Mouse (Mus musculus): ENCODE measurements around the gene Lmbr1l. TPM values are rescaled to one million over a fixed set of nuclear protein-coding genes. Genes with fewer than 3 reads are reported as not detected.

The Lmbr1l gene
- polyA plus RNA-seq (2015; fragmentation: Nextera tagmentation; extraction: Ambion mirVana) = 4.9 and 5.1 TPM in 2 replicates

- Histone ChIP-seq H3K4me2 (ENCODE audit: low read depth, low read length) (peak within 1 kb of the TSS; percentile 97), H3K9ac (replicated peaks) (peak within 1 kb of the TSS; percentile 88), H3K27ac (ENCODE audit: low read depth) (peak within 1 kb of the TSS; percentile 98), H3K36me3 (replicated peaks; ENCODE audit: insufficient read depth, low read length) (peaks cover 3% of the 10 kb centered on the region), H3K27me3 (ENCODE audit: insufficient read depth, low read length) (no peaks in the 10 kb centered on the region), H3K4me1 (ENCODE audit: insufficient read depth) (peaks cover 16% of the 10 kb centered on the region), H3K4me3 (ENCODE audit: low read depth, low read length) (peak within 1 kb of the TSS; percentile 97), H3K9me3 (ENCODE audit: low read length) (no peaks in the 10 kb centered on the region)
- peak; percentile 97 for ATAC-seq
- peak; percentile 98 for DNase-seq
- WGBS (ENCODE audit: insufficient replicate concordance) = under 1% methylated on average over 81 of the region's 82 CpGs
- no peak for TF ChIP-seq CTCF (IDR thresholded peaks at IDR 0.05; ENCODE audit: low read depth)
- peak; percentile 47; the same call in 1 of the 2 replicates for TF ChIP-seq EP300 (IDR thresholded peaks at IDR 0.05; ENCODE audit: low read depth)
Measured at GRCm38 (mm10) chr15:98917538-98918498, at the start of gene Lmbr1l. Gene Lmbr1l, minus strand, starts transcription at chr15:98918231.

GRCm38 (mm10) chr15:98959531-98959930 is 41.5 kb upstream of the Lmbr1l start:
- ATAC-seq = no peak
- H3K27me3 ChIP-seq (ENCODE audit: insufficient read depth, low read length) = no peaks in the 10 kb centered on the region
- H3K4me3 ChIP-seq (ENCODE audit: low read depth, low read length) = no peak overlapping the region
- TF ChIP-seq CTCF (IDR thresholded peaks at IDR 0.05; ENCODE audit: low read depth) = no peak
- TF ChIP-seq EP300 (IDR thresholded peaks at IDR 0.05; ENCODE audit: low read depth) = no peak
- DNase-seq = no peak
- H3K9me3 ChIP-seq (ENCODE audit: low read length) = no peaks in the 10 kb centered on the region
- no peak overlapping the region for H3K4me2 ChIP-seq (ENCODE audit: low read depth, low read length)
- no peaks in the 10 kb centered on the region for H3K36me3 ChIP-seq (replicated peaks; ENCODE audit: insufficient read depth, low read length)
- 63% methylated on average over 3 of the region's 3 CpGs for WGBS (ENCODE audit: insufficient replicate concordance)
- no peak overlapping the region for H3K9ac ChIP-seq (replicated peaks)
- H3K4me1 ChIP-seq (ENCODE audit: insufficient read depth) = no peaks in the 10 kb centered on the region
- no peak overlapping the region for H3K27ac ChIP-seq (ENCODE audit: low read depth)

- Histone ChIP-seq H3K27me3 (ENCODE audit: insufficient read depth, low read length) (peaks cover 4% of the 10 kb centered on the region; the same call in 1 of the 2 replicates), H3K36me3 (replicated peaks; ENCODE audit: insufficient read depth, low read length) (no peaks in the 10 kb centered on the region), H3K4me2 (ENCODE audit: low read depth, low read length) (no peak overlapping the region), H3K4me3 (ENCODE audit: low read depth, low read length) (no peak overlapping the region), H3K9me3 (ENCODE audit: low read length) (no peaks in the 10 kb centered on the region), H3K4me1 (ENCODE audit: insufficient read depth) (no peaks in the 10 kb centered on the region), H3K9ac (replicated peaks) (no peak overlapping the region), H3K27ac (ENCODE audit: low read depth) (no peak overlapping the region)
- 75% methylated on average over 4 of the region's 4 CpGs for WGBS (ENCODE audit: insufficient replicate concordance)
- ATAC-seq (no peak), DNase-seq (no peak)
- TF ChIP-seq CTCF (IDR thresholded peaks at IDR 0.05; ENCODE audit: low read depth) (no peak), EP300 (IDR thresholded peaks at IDR 0.05; ENCODE audit: low read depth) (no peak)
Measured at GRCm38 (mm10) chr15:98958901-98959420, 40.9 kb upstream of the Lmbr1l start.

DNA sequence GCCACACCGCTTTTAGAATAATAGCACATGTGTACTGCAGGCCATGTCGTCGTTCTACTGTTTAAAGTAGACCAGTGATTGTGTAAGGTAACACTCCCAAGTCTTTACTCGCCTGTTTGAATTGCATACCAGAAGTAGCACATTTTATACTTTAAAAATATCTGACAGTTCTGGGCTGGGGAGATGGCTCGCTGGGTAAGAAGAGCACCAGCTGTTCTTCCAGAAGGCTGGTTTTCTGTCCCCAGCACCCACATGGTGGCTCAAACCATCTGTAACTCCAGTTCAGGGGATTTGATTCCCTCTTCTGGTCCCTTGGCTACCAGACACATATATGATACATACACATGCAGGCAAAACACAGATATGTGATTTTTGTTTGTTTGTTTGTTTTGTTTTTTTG is 39.4 kb upstream of the Lmbr1l start:
- TF ChIP-seq CTCF (IDR thresholded peaks at IDR 0.05; ENCODE audit: low read depth) (no peak), EP300 (IDR thresholded peaks at IDR 0.05; ENCODE audit: low read depth) (no peak)
- Histone ChIP-seq H3K4me1 (ENCODE audit: insufficient read depth) (peaks cover 5% of the 10 kb centered on the region; the same call in 1 of the 2 replicates), H3K9me3 (ENCODE audit: low read length) (no peaks in the 10 kb centered on the region), H3K4me3 (ENCODE audit: low read depth, low read length) (no peak overlapping the region), H3K36me3 (replicated peaks; ENCODE audit: insufficient read depth, low read length) (no peaks in the 10 kb centered on the region), H3K9ac (replicated peaks) (no peak overlapping the region), H3K27ac (ENCODE audit: low read depth) (no peak overlapping the region), H3K4me2 (ENCODE audit: low read depth, low read length) (no peak overlapping the region), H3K27me3 (ENCODE audit: insufficient read depth, low read length) (peaks cover 10% of the 10 kb centered on the region; the same call in 1 of the 2 replicates)
- no peak for ATAC-seq
- WGBS (ENCODE audit: insufficient replicate concordance) = 56% methylated on average over 5 of the region's 5 CpGs
- no peak for DNase-seq

DNA sequence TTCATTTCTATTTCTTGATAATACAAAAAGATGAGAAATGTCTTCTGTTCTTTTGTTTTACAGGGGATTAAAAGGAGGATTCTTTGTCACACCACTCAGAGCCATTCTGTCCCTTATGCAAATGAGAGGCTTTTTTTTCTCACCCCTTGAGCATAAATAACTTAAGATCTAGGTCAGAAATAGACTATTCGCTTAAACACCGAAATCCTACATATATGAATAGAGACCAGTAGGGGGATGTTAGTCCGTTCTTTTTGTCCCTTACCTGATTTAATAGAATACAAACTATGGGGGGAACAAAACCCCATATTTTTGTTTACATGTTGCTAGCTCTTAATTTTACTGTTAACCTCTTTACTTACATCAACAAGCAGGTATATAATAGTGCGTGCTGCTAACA is 38.0 kb upstream of the Lmbr1l start:
- no peak for ATAC-seq
- H3K4me3 ChIP-seq (ENCODE audit: low read depth, low read length) = no peak overlapping the region
- H3K27ac ChIP-seq (ENCODE audit: low read depth) = no peak overlapping the region
- H3K4me2 ChIP-seq (ENCODE audit: low read depth, low read length) = no peak overlapping the region
- peaks cover 5% of the 10 kb centered on the region; the same call in 1 of the 2 replicates for H3K4me1 ChIP-seq (ENCODE audit: insufficient read depth)
- no peaks in the 10 kb centered on the region for H3K36me3 ChIP-seq (replicated peaks; ENCODE audit: insufficient read depth, low read length)
- no peak overlapping the region for H3K9ac ChIP-seq (replicated peaks)
- 90% methylated on average over 4 of the region's 4 CpGs for WGBS (ENCODE audit: insufficient replicate concordance)
- no peak for DNase-seq
- TF ChIP-seq CTCF (IDR thresholded peaks at IDR 0.05; ENCODE audit: low read depth) = no peak
- TF ChIP-seq EP300 (IDR thresholded peaks at IDR 0.05; ENCODE audit: low read depth) = no peak
- no peaks in the 10 kb centered on the region for H3K9me3 ChIP-seq (ENCODE audit: low read length)
- H3K27me3 ChIP-seq (ENCODE audit: insufficient read depth, low read length) = peaks cover 10% of the 10 kb centered on the region; the same call in 1 of the 2 replicates

DNA sequence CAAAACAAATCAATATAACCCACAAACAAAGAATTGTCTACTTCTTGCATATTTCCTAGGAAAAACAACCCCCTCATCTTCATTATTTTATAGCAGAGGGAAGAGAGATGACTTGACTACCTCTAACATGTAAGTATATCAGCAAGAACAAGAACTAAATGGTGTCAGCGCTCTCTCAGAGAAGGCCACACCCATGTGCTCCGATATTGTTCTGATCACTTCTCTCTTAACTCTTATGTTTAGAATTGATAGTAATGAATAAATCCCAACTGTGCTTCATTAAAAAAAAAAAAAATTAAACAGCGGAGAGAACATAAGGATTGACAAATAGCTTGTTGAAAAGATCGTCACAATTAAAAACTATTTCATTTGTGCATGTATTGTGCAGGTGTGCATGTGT is 37.3 kb upstream of the Lmbr1l start:
- H3K27me3 ChIP-seq (ENCODE audit: insufficient read depth, low read length) = peaks cover 10% of the 10 kb centered on the region; the same call in 1 of the 2 replicates
- H3K4me1 ChIP-seq (ENCODE audit: insufficient read depth) = peaks cover 5% of the 10 kb centered on the region; the same call in 1 of the 2 replicates
- H3K9ac ChIP-seq (replicated peaks) = no peak overlapping the region
- WGBS (ENCODE audit: insufficient replicate concordance) = 76% methylated on average over 4 of the region's 4 CpGs
- no peaks in the 10 kb centered on the region for H3K36me3 ChIP-seq (replicated peaks; ENCODE audit: insufficient read depth, low read length)
- no peak overlapping the region for H3K4me3 ChIP-seq (ENCODE audit: low read depth, low read length)
- ATAC-seq = no peak
- H3K27ac ChIP-seq (ENCODE audit: low read depth) = no peak overlapping the region
- TF ChIP-seq EP300 (IDR thresholded peaks at IDR 0.05; ENCODE audit: low read depth) = no peak
- TF ChIP-seq CTCF (IDR thresholded peaks at IDR 0.05; ENCODE audit: low read depth) = no peak
- H3K9me3 ChIP-seq (ENCODE audit: low read length) = no peaks in the 10 kb centered on the region
- H3K4me2 ChIP-seq (ENCODE audit: low read depth, low read length) = no peak overlapping the region
- no peak for DNase-seq
